Mouse (Mus musculus): Measurements from ENCODE around the gene Madcam1. TPM values are rescaled to one million over a fixed set of nuclear protein-coding genes. Genes with fewer than 3 reads are reported as not detected.

Madcam1 gene
- 32.5 and 34.7 TPM in 2 replicates for polyA plus RNA-seq (2014; fragmentation: Nextera tagmentation; extraction: Ambion mirVana)

DNA sequence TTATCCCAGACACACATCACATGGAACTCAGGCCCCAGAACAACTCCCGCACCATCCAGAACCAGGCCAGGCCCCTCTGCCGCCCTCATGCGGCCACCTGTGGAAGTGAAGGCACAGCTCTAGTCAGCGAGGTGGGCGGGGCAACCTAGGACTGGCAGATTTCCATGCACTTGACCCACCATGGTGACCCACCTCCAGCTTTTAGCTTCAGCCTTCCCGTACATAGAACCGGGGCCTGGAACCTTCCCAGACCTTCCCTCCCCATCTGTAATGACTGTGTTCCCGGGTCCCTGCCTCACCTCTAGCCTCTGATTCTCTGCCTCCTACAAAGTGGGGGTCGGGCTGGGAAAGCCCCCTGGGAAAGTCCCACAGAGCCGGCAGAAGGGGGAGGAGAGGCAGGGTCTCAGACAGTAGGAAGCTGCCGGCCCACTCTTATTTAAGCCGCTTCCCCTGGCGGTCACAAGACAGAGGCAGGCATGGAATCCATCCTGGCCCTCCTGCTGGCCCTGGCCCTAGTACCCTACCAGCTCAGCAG lies at the start of gene Madcam1:
TSS of gene Madcam1 (plus strand) at position 429 of the 535 bp plus-strand sequence.
- Histone ChIP-seq H3K4me1 (replicated peaks; ENCODE audit: control insufficient read depth, insufficient read depth, low read length) (no peaks in the 10 kb centered on the region), H3K9ac (ENCODE audit: low read length) (no peak within 1 kb of the TSS), H3K4me3 (ENCODE audit: low read depth, low read length) (no peak within 1 kb of the TSS), H3K27me3 (replicated peaks; ENCODE audit: control insufficient read depth, insufficient read depth, low read length) (no peaks in the 10 kb centered on the region), H3K4me2 (ENCODE audit: low read length) (no peak within 1 kb of the TSS), H3K27ac (ENCODE audit: low read depth) (no peak within 1 kb of the TSS), H3K9me3 (ENCODE audit: control insufficient read depth, low read length) (no peaks in the 10 kb centered on the region), H3K36me3 (ENCODE audit: control insufficient read depth, insufficient read depth, low read length) (no peaks in the 10 kb centered on the region)
- DNase-seq (ENCODE audit: low spot score) (peak; percentile 91), ATAC-seq (replicated peaks; ENCODE audit: low FRiP score, low TSS enrichment, low read depth) (peak; percentile 16; the same call in 1 of the 2 replicates)
- WGBS: 14% methylated on average over 13 of the region's 13 CpGs

GRCm38 (mm10) chr10:79615860-79616259 lies 48.5 kb upstream of the Madcam1 start:
- ATAC-seq (replicated peaks; ENCODE audit: low FRiP score, low TSS enrichment, low read depth) (no peak), DNase-seq (ENCODE audit: low spot score) (no peak)
- Histone ChIP-seq H3K9me3 (ENCODE audit: control insufficient read depth, low read length) (no peaks in the 10 kb centered on the region), H3K9ac (ENCODE audit: low read length) (no peak overlapping the region), H3K27ac (ENCODE audit: low read depth) (no peak overlapping the region), H3K4me3 (ENCODE audit: low read depth, low read length) (no peak overlapping the region), H3K36me3 (ENCODE audit: control insufficient read depth, insufficient read depth, low read length) (no peaks in the 10 kb centered on the region), H3K27me3 (replicated peaks; ENCODE audit: control insufficient read depth, insufficient read depth, low read length) (peaks cover 25% of the 10 kb centered on the region), H3K4me1 (replicated peaks; ENCODE audit: control insufficient read depth, insufficient read depth, low read length) (peaks cover 5% of the 10 kb centered on the region; the same call in 1 of the 2 replicates), H3K4me2 (ENCODE audit: low read length) (no peak overlapping the region)
- 12% methylated on average over 8 of the region's 8 CpGs for WGBS

DNA sequence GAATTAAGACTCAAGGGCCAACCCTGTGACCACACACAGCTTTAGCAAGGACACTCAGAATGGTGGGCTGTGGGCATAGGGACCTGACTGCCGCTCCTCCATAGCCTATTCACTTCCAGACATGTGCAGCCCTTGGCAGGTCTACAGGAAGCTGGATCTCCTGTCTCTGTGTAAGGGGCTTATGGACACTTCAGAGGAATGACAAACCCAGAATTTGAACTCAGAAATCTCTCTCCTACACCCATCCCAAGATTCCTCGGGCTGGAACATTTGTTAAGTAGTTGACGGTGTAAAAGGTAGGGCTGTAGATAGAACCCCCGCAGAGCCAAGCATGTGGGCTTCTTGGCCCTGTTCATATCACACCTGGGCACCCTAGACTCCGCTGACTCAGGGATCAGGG lies 48.0 kb upstream of the Madcam1 start:
- Histone ChIP-seq H3K9me3 (ENCODE audit: control insufficient read depth, low read length) (no peaks in the 10 kb centered on the region), H3K4me3 (ENCODE audit: low read depth, low read length) (no peak overlapping the region), H3K27me3 (replicated peaks; ENCODE audit: control insufficient read depth, insufficient read depth, low read length) (peaks cover 22% of the 10 kb centered on the region), H3K36me3 (ENCODE audit: control insufficient read depth, insufficient read depth, low read length) (no peaks in the 10 kb centered on the region), H3K4me1 (replicated peaks; ENCODE audit: control insufficient read depth, insufficient read depth, low read length) (peaks cover 5% of the 10 kb centered on the region; the same call in 1 of the 2 replicates), H3K27ac (ENCODE audit: low read depth) (no peak overlapping the region), H3K4me2 (ENCODE audit: low read length) (no peak overlapping the region), H3K9ac (ENCODE audit: low read length) (no peak overlapping the region)
- WGBS: 90% methylated on average over 5 of the region's 5 CpGs
- ATAC-seq (replicated peaks; ENCODE audit: low FRiP score, low TSS enrichment, low read depth): no peak
- no peak for DNase-seq (ENCODE audit: low spot score)

DNA sequence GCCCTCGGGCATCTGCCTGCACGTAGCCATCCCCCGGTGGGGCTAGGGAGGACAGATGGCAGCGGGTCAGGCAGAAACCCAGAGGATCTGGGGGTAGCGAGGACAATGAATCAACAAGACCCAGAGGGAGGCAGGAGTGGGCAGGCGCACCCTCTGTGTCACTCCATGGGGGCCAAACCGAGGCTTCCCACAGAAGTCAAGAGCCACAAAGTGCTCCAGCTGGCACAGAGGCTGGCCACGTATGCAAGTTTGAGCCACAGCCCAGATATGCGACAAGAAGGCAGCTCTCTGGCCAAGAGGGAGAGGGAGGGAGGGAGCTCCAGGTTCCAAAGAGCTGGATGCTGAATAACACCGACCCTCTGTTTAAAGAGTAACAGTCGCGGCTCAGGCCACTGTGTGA lies 40.4 kb upstream of the Madcam1 start:
- no peak for ATAC-seq (replicated peaks; ENCODE audit: low FRiP score, low TSS enrichment, low read depth)
- Histone ChIP-seq H3K27ac (ENCODE audit: low read depth) (no peak overlapping the region), H3K36me3 (ENCODE audit: control insufficient read depth, insufficient read depth, low read length) (no peaks in the 10 kb centered on the region), H3K27me3 (replicated peaks; ENCODE audit: control insufficient read depth, insufficient read depth, low read length) (no peaks in the 10 kb centered on the region), H3K9me3 (ENCODE audit: control insufficient read depth, low read length) (no peaks in the 10 kb centered on the region), H3K4me3 (ENCODE audit: low read depth, low read length) (no peak overlapping the region), H3K4me1 (replicated peaks; ENCODE audit: control insufficient read depth, insufficient read depth, low read length) (no peaks in the 10 kb centered on the region), H3K4me2 (ENCODE audit: low read length) (no peak overlapping the region), H3K9ac (ENCODE audit: low read length) (no peak overlapping the region)
- no peak for DNase-seq (ENCODE audit: low spot score)
- 80% methylated on average over 12 of the region's 12 CpGs for WGBS

DNA sequence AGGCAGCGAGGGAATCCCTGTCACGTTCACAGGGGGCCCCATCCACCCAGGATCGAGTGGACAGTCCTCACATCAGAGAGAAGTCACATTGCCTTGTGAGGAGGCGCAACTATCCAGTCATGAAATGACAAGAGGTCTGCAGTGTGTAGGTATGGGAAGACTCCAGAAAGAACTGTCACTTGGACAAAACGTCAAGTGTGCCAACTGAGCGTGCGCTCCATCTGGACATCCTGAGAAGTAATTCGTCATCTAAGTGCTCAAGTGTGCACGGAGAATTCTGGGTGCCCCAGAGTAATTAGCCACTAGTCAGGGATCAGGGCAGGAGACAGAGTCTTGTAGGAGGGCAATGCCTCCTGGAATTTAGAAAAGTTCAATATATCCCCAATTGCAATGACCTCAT lies 39.0 kb upstream of the Madcam1 start:
- ATAC-seq (replicated peaks; ENCODE audit: low FRiP score, low TSS enrichment, low read depth) (no peak), DNase-seq (ENCODE audit: low spot score) (no peak)
- Histone ChIP-seq H3K4me1 (replicated peaks; ENCODE audit: control insufficient read depth, insufficient read depth, low read length) (no peaks in the 10 kb centered on the region), H3K36me3 (ENCODE audit: control insufficient read depth, insufficient read depth, low read length) (no peaks in the 10 kb centered on the region), H3K4me3 (ENCODE audit: low read depth, low read length) (no peak overlapping the region), H3K27ac (ENCODE audit: low read depth) (no peak overlapping the region), H3K9ac (ENCODE audit: low read length) (no peak overlapping the region), H3K9me3 (ENCODE audit: control insufficient read depth, low read length) (no peaks in the 10 kb centered on the region), H3K4me2 (ENCODE audit: low read length) (no peak overlapping the region), H3K27me3 (replicated peaks; ENCODE audit: control insufficient read depth, insufficient read depth, low read length) (no peaks in the 10 kb centered on the region)
- WGBS: 78% methylated on average over 9 of the region's 9 CpGs

DNA sequence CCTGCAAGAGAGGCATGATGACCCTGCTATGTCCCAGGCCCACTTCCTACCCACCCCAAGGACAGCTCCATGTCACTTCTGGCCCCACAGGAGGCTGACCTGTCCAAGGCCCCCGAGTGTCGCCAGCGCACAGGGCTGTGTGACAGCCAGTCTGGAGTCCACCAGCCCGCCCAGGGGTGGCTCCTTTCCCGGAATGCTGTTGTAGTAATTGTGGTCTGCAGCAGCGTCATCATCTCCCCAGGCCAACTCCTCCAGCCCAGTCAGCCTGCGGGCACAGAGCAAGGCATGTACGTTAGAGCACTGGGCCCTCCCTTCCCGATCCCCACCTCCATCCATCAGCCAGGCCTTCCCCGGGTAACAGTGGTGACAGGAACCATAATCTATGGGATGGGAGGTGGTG lies 38.2 kb upstream of the Madcam1 start:
- 80% methylated on average over 10 of the region's 10 CpGs for WGBS
- DNase-seq (ENCODE audit: low spot score) (no peak), ATAC-seq (replicated peaks; ENCODE audit: low FRiP score, low TSS enrichment, low read depth) (no peak)

GRCm38 (mm10) chr10:79628377-79628776 lies 36.0 kb upstream of the Madcam1 start:
- H3K36me3 ChIP-seq (ENCODE audit: control insufficient read depth, insufficient read depth, low read length): no peaks in the 10 kb centered on the region
- no peaks in the 10 kb centered on the region for H3K27me3 ChIP-seq (replicated peaks; ENCODE audit: control insufficient read depth, insufficient read depth, low read length)
- H3K4me2 ChIP-seq (ENCODE audit: low read length): no peak overlapping the region
- WGBS: 87% methylated on average over 5 of the region's 5 CpGs
- no peak overlapping the region for H3K9ac ChIP-seq (ENCODE audit: low read length)
- H3K9me3 ChIP-seq (ENCODE audit: control insufficient read depth, low read length): no peaks in the 10 kb centered on the region
- DNase-seq (ENCODE audit: low spot score) (no peak), ATAC-seq (replicated peaks; ENCODE audit: low FRiP score, low TSS enrichment, low read depth) (no peak)
- no peak overlapping the region for H3K4me3 ChIP-seq (ENCODE audit: low read depth, low read length)
- no peak overlapping the region for H3K27ac ChIP-seq (ENCODE audit: low read depth)
- no peaks in the 10 kb centered on the region for H3K4me1 ChIP-seq (replicated peaks; ENCODE audit: control insufficient read depth, insufficient read depth, low read length)

More for the DNA sequence above, 38.2 kb upstream of the Madcam1 start:
- Histone ChIP-seq H3K27me3 (replicated peaks; ENCODE audit: control insufficient read depth, insufficient read depth, low read length) (no peaks in the 10 kb centered on the region), H3K4me3 (ENCODE audit: low read depth, low read length) (no peak overlapping the region), H3K36me3 (ENCODE audit: control insufficient read depth, insufficient read depth, low read length) (no peaks in the 10 kb centered on the region), H3K4me1 (replicated peaks; ENCODE audit: control insufficient read depth, insufficient read depth, low read length) (no peaks in the 10 kb centered on the region), H3K9me3 (ENCODE audit: control insufficient read depth, low read length) (no peaks in the 10 kb centered on the region), H3K27ac (ENCODE audit: low read depth) (no peak overlapping the region), H3K4me2 (ENCODE audit: low read length) (no peak overlapping the region), H3K9ac (ENCODE audit: low read length) (no peak overlapping the region)

GRCm38 (mm10) chr10:79631432-79631831 lies 32.9 kb upstream of the Madcam1 start:
- Histone ChIP-seq H3K4me1 (replicated peaks; ENCODE audit: control insufficient read depth, insufficient read depth, low read length) (no peaks in the 10 kb centered on the region), H3K36me3 (ENCODE audit: control insufficient read depth, insufficient read depth, low read length) (no peaks in the 10 kb centered on the region), H3K9me3 (ENCODE audit: control insufficient read depth, low read length) (no peaks in the 10 kb centered on the region), H3K4me2 (ENCODE audit: low read length) (no peak overlapping the region), H3K4me3 (ENCODE audit: low read depth, low read length) (no peak overlapping the region), H3K9ac (ENCODE audit: low read length) (no peak overlapping the region), H3K27ac (ENCODE audit: low read depth) (no peak overlapping the region), H3K27me3 (replicated peaks; ENCODE audit: control insufficient read depth, insufficient read depth, low read length) (no peaks in the 10 kb centered on the region)
- no peak for ATAC-seq (replicated peaks; ENCODE audit: low FRiP score, low TSS enrichment, low read depth)
- DNase-seq (ENCODE audit: low spot score): no peak
- WGBS: 80% methylated on average over 4 of the region's 4 CpGs

- Histone ChIP-seq H3K4me3 (ENCODE audit: low read depth, low read length) (no peak overlapping the region), H3K27me3 (replicated peaks; ENCODE audit: control insufficient read depth, insufficient read depth, low read length) (no peaks in the 10 kb centered on the region), H3K9ac (ENCODE audit: low read length) (no peak overlapping the region), H3K4me2 (ENCODE audit: low read length) (no peak overlapping the region), H3K27ac (ENCODE audit: low read depth) (no peak overlapping the region), H3K36me3 (ENCODE audit: control insufficient read depth, insufficient read depth, low read length) (no peaks in the 10 kb centered on the region), H3K9me3 (ENCODE audit: control insufficient read depth, low read length) (no peaks in the 10 kb centered on the region), H3K4me1 (replicated peaks; ENCODE audit: control insufficient read depth, insufficient read depth, low read length) (peaks cover 3% of the 10 kb centered on the region)
- ATAC-seq (replicated peaks; ENCODE audit: low FRiP score, low TSS enrichment, low read depth): no peak
- no peak for DNase-seq (ENCODE audit: low spot score)
- WGBS: 81% methylated on average over 17 of the region's 17 CpGs
Measured at GRCm38 (mm10) chr10:79633006-79633777, 31.2 kb upstream of the Madcam1 start.
